Mouse (Mus musculus): ENCODE results near the gene Map2k1. TPM values are rescaled to one million over a fixed set of nuclear protein-coding genes. Genes with fewer than 3 reads are reported as not detected.

The Map2k1 gene
- total and polyA plus RNA-seq, 2 experiments from 2014 or later, result 77.9 to 99.5 TPM

DNA sequence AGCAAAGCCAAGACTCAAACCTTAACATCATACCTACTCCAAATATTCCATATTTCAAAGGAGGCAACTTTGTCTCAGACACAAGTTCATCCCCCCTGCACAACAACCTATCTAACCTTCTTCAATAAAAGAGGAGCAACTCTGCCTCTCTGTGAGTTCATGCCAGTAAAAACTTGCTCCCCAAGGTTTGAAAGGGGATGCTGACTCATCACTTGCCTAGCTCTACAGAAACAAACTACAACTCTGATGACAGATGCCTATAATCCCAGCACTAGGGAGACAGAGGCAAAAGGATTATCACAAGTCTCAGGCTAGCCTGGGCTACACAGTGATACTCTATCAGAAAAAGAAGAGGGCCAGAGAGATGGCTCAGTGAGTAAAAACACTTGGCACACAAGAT is 35.5 kb downstream of the Map2k1 start:
- H3K36me3 ChIP-seq (ENCODE audit: insufficient read depth, low read length), result no peaks in the 10 kb centered on the region
- H3K27me3 ChIP-seq (ENCODE audit: insufficient read depth, low read length), result no peaks in the 10 kb centered on the region
- H3K4me3 ChIP-seq (ENCODE audit: low read length), result no peak overlapping the region
- ATAC-seq, result no peak
- TF ChIP-seq CTCF (IDR thresholded peaks at IDR 0.05; ENCODE audit: low read depth), result no peak
- no peak overlapping the region for H3K27ac ChIP-seq
- H3K4me2 ChIP-seq (ENCODE audit: low read depth, low read length), result no peak overlapping the region
- DNase-seq (ENCODE audit: low spot score), result no peak
- no peak overlapping the region for H3K9ac ChIP-seq (replicated peaks; ENCODE audit: low read length)
- H3K9me3 ChIP-seq (ENCODE audit: low read length), result no peaks in the 10 kb centered on the region
- no peaks in the 10 kb centered on the region for H3K4me1 ChIP-seq (ENCODE audit: insufficient read depth, low read length)

DNA sequence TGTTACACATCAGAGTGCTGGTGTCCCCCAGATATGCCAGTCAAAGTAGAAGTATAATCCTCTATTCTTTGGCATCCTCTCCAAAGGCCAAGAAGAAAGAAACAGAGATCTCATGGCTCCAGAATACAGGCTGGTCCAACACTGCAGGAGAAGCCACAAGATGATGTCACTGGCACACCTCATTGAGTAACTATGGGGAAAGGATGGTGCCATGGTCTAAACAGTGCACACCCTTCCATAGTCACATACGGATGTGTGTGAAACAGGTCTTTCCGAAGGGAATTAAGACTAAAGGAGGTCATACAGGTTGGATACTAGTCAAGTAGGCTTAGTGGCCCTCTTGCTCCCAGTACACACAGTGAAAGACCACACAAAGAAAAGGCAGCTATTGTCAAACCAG is 36.8 kb downstream of the Map2k1 start:
- H3K9me3 ChIP-seq (ENCODE audit: low read length), result no peaks in the 10 kb centered on the region
- H3K4me2 ChIP-seq (ENCODE audit: low read depth, low read length), result no peak overlapping the region
- DNase-seq (ENCODE audit: low spot score), result no peak
- H3K4me3 ChIP-seq (ENCODE audit: low read length), result no peak overlapping the region
- no peak for TF ChIP-seq CTCF (IDR thresholded peaks at IDR 0.05; ENCODE audit: low read depth)
- no peak for ATAC-seq
- 95% methylated on average over 2 of the region's 2 CpGs for WGBS
- H3K27me3 ChIP-seq (ENCODE audit: insufficient read depth, low read length), result no peaks in the 10 kb centered on the region
- H3K4me1 ChIP-seq (ENCODE audit: insufficient read depth, low read length), result no peaks in the 10 kb centered on the region
- H3K9ac ChIP-seq (replicated peaks; ENCODE audit: low read length), result no peak overlapping the region
- no peak overlapping the region for H3K27ac ChIP-seq
- 0 out of 2 replicates have a peak, but pooled peaks cover 4% of the 10 kb centered on the region for H3K36me3 ChIP-seq (ENCODE audit: insufficient read depth, low read length)

DNA sequence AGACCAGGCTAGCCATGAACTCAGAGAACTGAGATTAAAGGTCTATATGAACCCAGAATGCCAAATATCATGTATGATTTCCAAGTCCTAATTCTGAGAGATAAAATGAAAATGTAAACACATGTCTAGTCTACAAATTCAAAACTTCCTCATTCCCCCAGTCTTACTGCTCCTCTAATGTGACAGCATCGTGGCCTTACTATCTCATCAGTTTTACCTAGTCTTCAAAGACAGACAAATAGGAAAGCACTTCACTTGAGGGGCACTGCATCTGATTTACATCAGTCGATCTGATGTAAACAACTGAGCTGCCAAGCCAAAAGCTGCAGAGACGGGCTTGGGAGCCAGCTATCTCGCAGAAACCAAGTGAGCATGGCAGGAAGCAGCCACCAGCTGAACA is 37.3 kb downstream of the Map2k1 start:
- no peaks in the 10 kb centered on the region for H3K27me3 ChIP-seq (ENCODE audit: insufficient read depth, low read length)
- ATAC-seq (no peak), DNase-seq (ENCODE audit: low spot score) (no peak)
- WGBS, result 66% methylated on average over 4 of the region's 4 CpGs
- no peak overlapping the region for H3K4me2 ChIP-seq (ENCODE audit: low read depth, low read length)
- TF ChIP-seq CTCF (IDR thresholded peaks at IDR 0.05; ENCODE audit: low read depth), result no peak
- H3K4me1 ChIP-seq (ENCODE audit: insufficient read depth, low read length), result no peaks in the 10 kb centered on the region
- no peak overlapping the region for H3K9ac ChIP-seq (replicated peaks; ENCODE audit: low read length)
- no peak overlapping the region for H3K27ac ChIP-seq
- H3K9me3 ChIP-seq (ENCODE audit: low read length), result no peaks in the 10 kb centered on the region
- H3K36me3 ChIP-seq (ENCODE audit: insufficient read depth, low read length), result 0 out of 2 replicates have a peak, but pooled peaks cover 4% of the 10 kb centered on the region
- no peak overlapping the region for H3K4me3 ChIP-seq (ENCODE audit: low read length)

DNA sequence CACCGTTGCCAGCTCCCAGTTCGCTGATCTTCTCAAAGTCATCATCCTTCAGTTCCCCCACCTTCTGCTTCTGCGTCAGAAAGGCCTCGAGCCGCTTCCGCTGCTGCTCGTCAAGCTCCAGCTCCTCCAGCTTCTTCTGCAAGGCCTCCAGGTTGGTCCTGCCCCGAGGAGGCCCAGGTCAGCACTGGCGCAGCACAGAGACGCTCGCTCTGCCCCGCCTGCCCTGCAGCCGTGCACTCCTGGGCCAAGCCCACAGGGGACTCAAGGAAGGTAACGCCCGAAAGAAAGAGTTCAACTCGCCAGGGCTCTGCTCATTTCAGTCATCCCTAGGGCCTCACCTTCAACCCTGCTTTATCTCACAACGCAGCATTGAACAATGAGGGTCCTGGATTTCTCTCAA is 39.0 kb downstream of the Map2k1 start:
- DNase-seq (ENCODE audit: low spot score), result no peak

DNA sequence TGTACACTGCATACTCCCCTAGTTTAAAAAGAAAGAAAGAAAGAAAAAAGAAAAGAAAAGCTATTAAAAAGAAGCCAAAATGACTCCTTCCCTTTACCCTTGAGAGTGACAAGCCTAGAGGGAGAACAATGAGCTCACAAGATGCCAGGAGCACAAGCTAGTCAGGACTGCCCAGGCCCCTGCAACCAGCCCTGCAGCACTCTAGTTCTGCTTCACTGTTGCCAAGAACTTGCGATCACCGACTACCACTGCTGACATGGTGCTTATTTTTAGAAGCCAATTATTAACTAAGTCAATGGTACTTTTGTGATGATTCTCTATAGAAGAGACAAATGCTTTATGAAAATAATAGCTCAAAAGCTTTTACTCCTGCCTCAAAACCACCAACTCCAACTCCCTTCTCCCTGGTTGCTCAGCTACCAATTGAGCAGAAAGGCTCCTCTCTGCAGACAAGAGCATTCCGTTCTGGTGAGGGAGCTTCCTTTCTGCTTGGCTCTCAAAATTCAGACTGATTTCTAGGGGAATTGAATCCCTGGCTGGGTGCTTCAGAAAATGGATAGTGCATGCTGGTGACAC is 45.8 kb downstream of the Map2k1 start:
- peaks cover 7% of the 10 kb centered on the region; the same call in 1 of the 2 replicates for H3K36me3 ChIP-seq (ENCODE audit: insufficient read depth, low read length)
- no peaks in the 10 kb centered on the region for H3K4me1 ChIP-seq (ENCODE audit: insufficient read depth, low read length)
- H3K9me3 ChIP-seq (ENCODE audit: low read length), result no peaks in the 10 kb centered on the region
- no peak overlapping the region for H3K9ac ChIP-seq (replicated peaks; ENCODE audit: low read length)
- no peak for TF ChIP-seq CTCF (IDR thresholded peaks at IDR 0.05; ENCODE audit: low read depth)
- no peak overlapping the region for H3K4me2 ChIP-seq (ENCODE audit: low read depth, low read length)
- DNase-seq (ENCODE audit: low spot score) (peak; percentile 26), ATAC-seq (peak; percentile 79)
- no peak overlapping the region for H3K4me3 ChIP-seq (ENCODE audit: low read length)
- H3K27ac ChIP-seq, result peak overlapping the region; percentile 60
- 68% methylated on average over 3 of the region's 3 CpGs for WGBS
- no peaks in the 10 kb centered on the region for H3K27me3 ChIP-seq (ENCODE audit: insufficient read depth, low read length)

More for the DNA sequence above, 39.0 kb downstream of the Map2k1 start:
- Histone ChIP-seq H3K4me1 (ENCODE audit: insufficient read depth, low read length) (no peaks in the 10 kb centered on the region), H3K9me3 (ENCODE audit: low read length) (no peaks in the 10 kb centered on the region), H3K27ac (no peak overlapping the region), H3K36me3 (ENCODE audit: insufficient read depth, low read length) (0 out of 2 replicates have a peak, but pooled peaks cover 4% of the 10 kb centered on the region), H3K4me2 (ENCODE audit: low read depth, low read length) (no peak overlapping the region), H3K9ac (replicated peaks; ENCODE audit: low read length) (no peak overlapping the region), H3K27me3 (ENCODE audit: insufficient read depth, low read length) (no peaks in the 10 kb centered on the region), H3K4me3 (ENCODE audit: low read length) (no peak overlapping the region)
- no peak for ATAC-seq
- WGBS, result 90% methylated on average over 17 of the region's 17 CpGs
- no peak for TF ChIP-seq CTCF (IDR thresholded peaks at IDR 0.05; ENCODE audit: low read depth)

DNA sequence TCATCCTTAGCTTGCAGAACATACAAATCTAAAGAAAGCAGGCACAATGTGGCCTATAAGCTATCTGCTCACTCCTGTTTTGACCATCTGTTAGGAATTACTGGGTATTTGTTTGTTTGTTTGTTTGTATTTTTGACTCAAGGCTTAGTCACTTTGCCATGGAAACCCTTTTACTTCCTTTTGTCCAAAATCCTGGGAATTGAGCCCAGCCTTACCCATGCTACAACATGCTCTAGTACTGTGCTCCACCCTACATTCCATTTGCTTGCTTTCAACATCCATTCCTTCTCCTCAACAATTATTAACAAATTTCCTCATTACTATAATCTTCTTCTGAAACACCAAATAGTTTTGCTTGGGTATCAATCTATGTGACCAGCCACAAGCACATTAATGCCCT is 50.6 kb downstream of the Map2k1 start:
- H3K4me1 ChIP-seq (ENCODE audit: insufficient read depth, low read length), result no peaks in the 10 kb centered on the region
- H3K27ac ChIP-seq, result no peak overlapping the region
- H3K4me3 ChIP-seq (ENCODE audit: low read length), result no peak overlapping the region
- ATAC-seq (no peak), DNase-seq (ENCODE audit: low spot score) (no peak)
- no peak for TF ChIP-seq CTCF (IDR thresholded peaks at IDR 0.05; ENCODE audit: low read depth)
- H3K9me3 ChIP-seq (ENCODE audit: low read length), result no peaks in the 10 kb centered on the region
- H3K36me3 ChIP-seq (ENCODE audit: insufficient read depth, low read length), result peaks cover 4% of the 10 kb centered on the region; the same call in 1 of the 2 replicates
- no peaks in the 10 kb centered on the region for H3K27me3 ChIP-seq (ENCODE audit: insufficient read depth, low read length)
- H3K9ac ChIP-seq (replicated peaks; ENCODE audit: low read length), result no peak overlapping the region
- H3K4me2 ChIP-seq (ENCODE audit: low read depth, low read length), result no peak overlapping the region

DNA sequence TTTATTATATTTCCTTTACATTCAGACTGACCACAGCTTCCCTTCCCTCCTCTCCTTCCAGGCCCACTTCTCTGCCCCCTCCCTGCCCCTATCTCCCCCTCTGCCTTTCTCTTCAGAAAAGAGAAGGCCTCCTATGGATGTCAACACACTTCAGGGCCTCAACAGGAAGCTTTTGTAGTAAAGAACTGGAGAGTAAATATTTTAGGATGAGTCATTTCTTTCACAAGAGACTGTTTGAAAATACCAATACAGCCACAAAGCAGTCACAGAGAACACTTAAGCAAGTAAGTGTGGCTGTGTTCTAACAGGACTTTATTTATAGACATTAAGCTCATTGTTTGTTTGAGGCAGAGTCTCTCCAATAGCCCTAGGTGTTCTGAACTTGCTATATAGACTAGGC is 51.1 kb downstream of the Map2k1 start:
- H3K27me3 ChIP-seq (ENCODE audit: insufficient read depth, low read length), result no peaks in the 10 kb centered on the region
- TF ChIP-seq CTCF (IDR thresholded peaks at IDR 0.05; ENCODE audit: low read depth), result no peak
- no peaks in the 10 kb centered on the region for H3K4me1 ChIP-seq (ENCODE audit: insufficient read depth, low read length)
- no peaks in the 10 kb centered on the region for H3K9me3 ChIP-seq (ENCODE audit: low read length)
- no peak overlapping the region for H3K4me2 ChIP-seq (ENCODE audit: low read depth, low read length)
- no peak for ATAC-seq
- H3K9ac ChIP-seq (replicated peaks; ENCODE audit: low read length), result no peak overlapping the region
- H3K36me3 ChIP-seq (ENCODE audit: insufficient read depth, low read length), result peaks cover 4% of the 10 kb centered on the region; the same call in 1 of the 2 replicates
- no peak overlapping the region for H3K27ac ChIP-seq
- DNase-seq (ENCODE audit: low spot score), result no peak
- H3K4me3 ChIP-seq (ENCODE audit: low read length), result no peak overlapping the region

Measured in hindbrain, postnatal 0 days (tissue).